Mouse (Mus musculus) stomach, postnatal 0 days (tissue): ENCODE results near the gene Tmprss6.
A peak's percentile ranks its signal among the peaks of the same experiment; 100 is the strongest.

Source experiments
- CTCF ChIP-seq: IDR thresholded peaks from 2 replicates; pipeline ENCODE4 v1.5.1; 2016; ENCODE audit warnings: antibody characterized with exemption, low read depth, mild to moderate bottlenecking, moderate library complexity
- EP300 ChIP-seq: optimal IDR thresholded peaks from 2 replicates; pipeline ENCODE3; 2016; ENCODE audit warnings: antibody characterized with exemption

- TF ChIP-seq CTCF (peak; percentile 31), EP300 (no peak)
These were observed 43.2 kb downstream of the Tmprss6 start for GRCm38 (mm10) chr15:78425230-78425629.
